Mouse (Mus musculus): ENCODE measurements around the gene Ccdc88b. TPM values are rescaled to one million over a fixed set of nuclear protein-coding genes. Genes with fewer than 3 reads are reported as not detected.

The Ccdc88b gene
- total and polyA plus RNA-seq, 2 experiments from 2014 or later, result 1.5 to 1.8 TPM

- Histone ChIP-seq H3K4me2 (ENCODE audit: low read depth, low read length) (no peak overlapping the region), H3K4me3 (ENCODE audit: low read length) (no peak overlapping the region), H3K9ac (replicated peaks; ENCODE audit: low read length) (no peak overlapping the region), H3K36me3 (ENCODE audit: insufficient read depth, low read length) (no peaks in the 10 kb centered on the region), H3K9me3 (ENCODE audit: low read length) (no peaks in the 10 kb centered on the region), H3K27me3 (ENCODE audit: insufficient read depth, low read length) (no peaks in the 10 kb centered on the region), H3K4me1 (ENCODE audit: insufficient read depth, low read length) (no peaks in the 10 kb centered on the region), H3K27ac (no peak overlapping the region)
- WGBS, result 94% methylated on average over 14 of the region's 14 CpGs
- no peak for DNase-seq (ENCODE audit: low spot score)
- no peak for TF ChIP-seq CTCF (IDR thresholded peaks at IDR 0.05; ENCODE audit: low read depth)
- no peak for ATAC-seq
Observed at GRCm38 (mm10) chr19:6893731-6894451, 35.9 kb upstream of the Ccdc88b start.

GRCm38 (mm10) chr19:6892512-6892911, 34.5 kb upstream of the Ccdc88b start:
- no peak overlapping the region for H3K4me2 ChIP-seq (ENCODE audit: low read depth, low read length)
- no peaks in the 10 kb centered on the region for H3K36me3 ChIP-seq (ENCODE audit: insufficient read depth, low read length)
- H3K4me1 ChIP-seq (ENCODE audit: insufficient read depth, low read length), result no peaks in the 10 kb centered on the region
- 67% methylated on average over 4 of the region's 4 CpGs for WGBS
- no peak overlapping the region for H3K27ac ChIP-seq
- H3K9me3 ChIP-seq (ENCODE audit: low read length), result no peaks in the 10 kb centered on the region
- no peak overlapping the region for H3K9ac ChIP-seq (replicated peaks; ENCODE audit: low read length)
- no peak for DNase-seq (ENCODE audit: low spot score)
- no peak for TF ChIP-seq CTCF (IDR thresholded peaks at IDR 0.05; ENCODE audit: low read depth)
- no peaks in the 10 kb centered on the region for H3K27me3 ChIP-seq (ENCODE audit: insufficient read depth, low read length)
- no peak for ATAC-seq
- H3K4me3 ChIP-seq (ENCODE audit: low read length), result no peak overlapping the region

GRCm38 (mm10) chr19:6877965-6878364, 20.0 kb upstream of the Ccdc88b start:
- no peak overlapping the region for H3K4me2 ChIP-seq (ENCODE audit: low read depth, low read length)
- WGBS, result 85% methylated on average over 4 of the region's 4 CpGs
- no peak for TF ChIP-seq CTCF (IDR thresholded peaks at IDR 0.05; ENCODE audit: low read depth)
- no peaks in the 10 kb centered on the region for H3K4me1 ChIP-seq (ENCODE audit: insufficient read depth, low read length)
- no peaks in the 10 kb centered on the region for H3K36me3 ChIP-seq (ENCODE audit: insufficient read depth, low read length)
- no peak for ATAC-seq
- no peak overlapping the region for H3K27ac ChIP-seq
- H3K27me3 ChIP-seq (ENCODE audit: insufficient read depth, low read length), result no peaks in the 10 kb centered on the region
- no peak for DNase-seq (ENCODE audit: low spot score)
- no peak overlapping the region for H3K4me3 ChIP-seq (ENCODE audit: low read length)
- peaks cover 8% of the 10 kb centered on the region for H3K9me3 ChIP-seq (ENCODE audit: low read length)
- H3K9ac ChIP-seq (replicated peaks; ENCODE audit: low read length), result no peak overlapping the region

GRCm38 (mm10) chr19:6876799-6877198, 18.8 kb upstream of the Ccdc88b start:
- ATAC-seq (no peak), DNase-seq (ENCODE audit: low spot score) (no peak)
- H3K4me1 ChIP-seq (ENCODE audit: insufficient read depth, low read length), result no peaks in the 10 kb centered on the region
- H3K9ac ChIP-seq (replicated peaks; ENCODE audit: low read length), result no peak overlapping the region
- peaks cover 8% of the 10 kb centered on the region for H3K9me3 ChIP-seq (ENCODE audit: low read length)
- no peak overlapping the region for H3K4me2 ChIP-seq (ENCODE audit: low read depth, low read length)
- H3K36me3 ChIP-seq (ENCODE audit: insufficient read depth, low read length), result no peaks in the 10 kb centered on the region
- H3K27me3 ChIP-seq (ENCODE audit: insufficient read depth, low read length), result no peaks in the 10 kb centered on the region
- no peak overlapping the region for H3K27ac ChIP-seq
- H3K4me3 ChIP-seq (ENCODE audit: low read length), result no peak overlapping the region
- TF ChIP-seq CTCF (IDR thresholded peaks at IDR 0.05; ENCODE audit: low read depth), result no peak

- Histone ChIP-seq H3K4me2 (ENCODE audit: low read depth, low read length) (no peak overlapping the region), H3K4me3 (ENCODE audit: low read length) (no peak overlapping the region), H3K27ac (no peak overlapping the region), H3K9ac (replicated peaks; ENCODE audit: low read length) (no peak overlapping the region), H3K36me3 (ENCODE audit: insufficient read depth, low read length) (no peaks in the 10 kb centered on the region), H3K9me3 (ENCODE audit: low read length) (peaks cover 5% of the 10 kb centered on the region), H3K27me3 (ENCODE audit: insufficient read depth, low read length) (no peaks in the 10 kb centered on the region), H3K4me1 (ENCODE audit: insufficient read depth, low read length) (no peaks in the 10 kb centered on the region)
- TF ChIP-seq CTCF (IDR thresholded peaks at IDR 0.05; ENCODE audit: low read depth), result no peak
- WGBS, result 88% methylated on average over 6 of the region's 6 CpGs
- DNase-seq (ENCODE audit: low spot score), result no peak
- ATAC-seq, result no peak
Observed at GRCm38 (mm10) chr19:6875834-6876233, 17.8 kb upstream of the Ccdc88b start.

GRCm38 (mm10) chr19:6874257-6874656, 16.2 kb upstream of the Ccdc88b start:
- H3K4me3 ChIP-seq (ENCODE audit: low read length), result no peak overlapping the region
- no peak for ATAC-seq
- WGBS, result 85% methylated on average over 1 of the region's 1 CpGs

GRCm38 (mm10) chr19:6872701-6873100, 14.7 kb upstream of the Ccdc88b start:
- H3K9me3 ChIP-seq (ENCODE audit: low read length), result no peaks in the 10 kb centered on the region
- 78% methylated on average over 3 of the region's 3 CpGs for WGBS
- no peaks in the 10 kb centered on the region for H3K36me3 ChIP-seq (ENCODE audit: insufficient read depth, low read length)
- no peaks in the 10 kb centered on the region for H3K4me1 ChIP-seq (ENCODE audit: insufficient read depth, low read length)
- H3K27me3 ChIP-seq (ENCODE audit: insufficient read depth, low read length), result no peaks in the 10 kb centered on the region
- no peak overlapping the region for H3K4me2 ChIP-seq (ENCODE audit: low read depth, low read length)
- H3K9ac ChIP-seq (replicated peaks; ENCODE audit: low read length), result no peak overlapping the region
- TF ChIP-seq CTCF (IDR thresholded peaks at IDR 0.05; ENCODE audit: low read depth), result no peak
- ATAC-seq, result no peak
- no peak overlapping the region for H3K27ac ChIP-seq
- DNase-seq (ENCODE audit: low spot score), result no peak
- H3K4me3 ChIP-seq (ENCODE audit: low read length), result no peak overlapping the region

More at GRCm38 (mm10) chr19:6874257-6874656, 16.2 kb upstream of the Ccdc88b start:
- Histone ChIP-seq H3K9me3 (ENCODE audit: low read length) (no peaks in the 10 kb centered on the region; the same call in 1 of the 2 replicates), H3K36me3 (ENCODE audit: insufficient read depth, low read length) (no peaks in the 10 kb centered on the region), H3K9ac (replicated peaks; ENCODE audit: low read length) (no peak overlapping the region), H3K4me1 (ENCODE audit: insufficient read depth, low read length) (no peaks in the 10 kb centered on the region), H3K4me2 (ENCODE audit: low read depth, low read length) (no peak overlapping the region), H3K27ac (no peak overlapping the region), H3K27me3 (ENCODE audit: insufficient read depth, low read length) (no peaks in the 10 kb centered on the region)
- DNase-seq (ENCODE audit: low spot score), result no peak
- TF ChIP-seq CTCF (IDR thresholded peaks at IDR 0.05; ENCODE audit: low read depth), result no peak

Measured in hindbrain, postnatal 0 days (tissue).